Mouse (Mus musculus) CH12.LX (cell line): ENCODE measurements around the gene Dffb. TPM values are rescaled to one million over a fixed set of nuclear protein-coding genes. Genes with fewer than 3 reads are reported as not detected.

Experiments
- DNase-seq: peaks from one replicate; pipeline ENCODE4 v3.0.0-alpha.2; 2013; ENCODE audit errors: extremely low read depth
- H3K27ac ChIP-seq: 2 replicates; pipeline ENCODE4 v1.5.1; 2012; ENCODE audit warnings: low read depth, mild to moderate bottlenecking, control low read depth, moderate library complexity; ENCODE audit not compliant: insufficient read depth
- H3K27me3 ChIP-seq: replicated peaks from 2 replicates; pipeline ENCODE3; 2012; ENCODE audit warnings: inconsistent platforms
- H3K36me3 ChIP-seq, 2 experiments: replicated peaks in 1 of 2; 2 replicates each; pipeline versions ENCODE3 to v1.6.1; 2012; ENCODE audit warnings: inconsistent platforms in 1 of 2, low read length in 1 of 2, mild to moderate bottlenecking in 1 of 2, mixed read lengths in 1 of 2, moderate library complexity in 1 of 2; ENCODE audit not compliant: control insufficient read depth in 1 of 2, insufficient read depth in 1 of 2
- H3K4me1 ChIP-seq, 2 experiments: 2 replicates each; pipeline ENCODE4 v1.6.1; 2012; ENCODE audit warnings: inconsistent platforms in 1 of 2, moderate library complexity in 1 of 2; ENCODE audit not compliant: insufficient read depth in 2 of 2, control insufficient read depth in 1 of 2
- H3K4me2 ChIP-seq: 2 replicates; pipeline ENCODE4 v1.6.1; 2012; ENCODE audit warnings: low read depth, mild to moderate bottlenecking, control low read depth; ENCODE audit not compliant: poor library complexity, insufficient read depth, severe bottlenecking
- H3K4me3 ChIP-seq, 3 experiments: fragments of 150-350 bp in 1 of 3; sonication (generic) in 1 of 3; replicated peaks in 1 of 3; 2 replicates each; pipeline versions ENCODE3 to v1.5.1; 2011 to 2012; ENCODE audit warnings: low read depth in 2 of 3, low read length in 2 of 3, mild to moderate bottlenecking in 2 of 3, moderate library complexity in 2 of 3, control low read depth in 1 of 3, improper control_type of control experiment in 1 of 3, inconsistent platforms in 1 of 3, mixed read lengths in 1 of 3; ENCODE audit not compliant: poor library complexity in 1 of 3
- H3K79me2 ChIP-seq: replicated peaks from 2 replicates; pipeline ENCODE4 v1.6.1; 2012; ENCODE audit warnings: mild to moderate bottlenecking, moderate library complexity; ENCODE audit not compliant: control insufficient read depth, poor library complexity, insufficient read depth, severe bottlenecking; ENCODE audit errors: extremely low read depth
- H3K9ac ChIP-seq: 2 replicates; pipeline ENCODE4 v1.6.1; 2012; ENCODE audit warnings: low read depth, mild to moderate bottlenecking, control low read depth, moderate library complexity; ENCODE audit not compliant: insufficient read depth
- H3K9me3 ChIP-seq: replicated peaks from 2 replicates; pipeline ENCODE3; 2012; ENCODE audit warnings: low read length, inconsistent platforms, mixed read lengths
- CTCF ChIP-seq, 2 experiments: IDR thresholded peaks in 1 of 2; conservative IDR thresholded peaks in 1 of 2; 2 replicates each; pipeline ENCODE4 v1.5.1; 2011 to 2012; ENCODE audit warnings: low read depth in 2 of 2, low read length in 2 of 2, improper control_type of control experiment in 1 of 2, inconsistent platforms in 1 of 2, mild to moderate bottlenecking in 1 of 2, moderate library complexity in 1 of 2
- ELF1 ChIP-seq: IDR thresholded peaks from 2 replicates; pipeline ENCODE4 v1.6.1; 2014; ENCODE audit warnings: low read depth, mild to moderate bottlenecking, inconsistent platforms, low read length, improper control_type of control experiment
- EP300 ChIP-seq: IDR thresholded peaks from 2 replicates; pipeline ENCODE4 v1.6.1; 2011; ENCODE audit warnings: low read length, improper control_type of control experiment
- IRF4 ChIP-seq: IDR thresholded peaks from 2 replicates; pipeline ENCODE4 v1.6.1; 2014; ENCODE audit warnings: low read depth, mild to moderate bottlenecking, inconsistent platforms, low read length, improper control_type of control experiment
- JUN ChIP-seq: IDR thresholded peaks from 2 replicates; pipeline ENCODE4 v1.6.1; 2011; ENCODE audit warnings: low read depth, mild to moderate bottlenecking, low read length, improper control_type of control experiment, moderate library complexity; ENCODE audit not compliant: insufficient read depth
- JUND ChIP-seq: conservative IDR thresholded peaks from 2 replicates; pipeline ENCODE4 v1.6.1; 2011; ENCODE audit warnings: low read depth, low read length, improper control_type of control experiment
- KAT2A ChIP-seq: IDR thresholded peaks from 2 replicates; pipeline ENCODE4 v1.6.1; 2012; ENCODE audit warnings: low read length, improper control_type of control experiment, inconsistent platforms; ENCODE audit not compliant: insufficient replicate concordance
- MAX ChIP-seq: IDR thresholded peaks from 2 replicates; pipeline ENCODE4 v1.6.1; 2011; ENCODE audit warnings: low read length, improper control_type of control experiment
- MAZ ChIP-seq: IDR thresholded peaks from 2 replicates; pipeline ENCODE4 v1.6.1; 2012; ENCODE audit warnings: low read depth, mild to moderate bottlenecking, inconsistent platforms, low read length, improper control_type of control experiment, moderate library complexity
- MXI1 ChIP-seq: IDR thresholded peaks from 2 replicates; pipeline ENCODE4 v1.6.1; 2011; ENCODE audit warnings: mild to moderate bottlenecking, low read depth, low read length, improper control_type of control experiment
- NRF1 ChIP-seq: IDR thresholded peaks from 2 replicates; pipeline ENCODE4 v1.6.1; 2014; ENCODE audit warnings: low read depth, mild to moderate bottlenecking, inconsistent platforms, low read length, improper control_type of control experiment, moderate library complexity
- POLR2A ChIP-seq: IDR thresholded peaks from 2 replicates; pipeline ENCODE4 v1.6.1; 2011; ENCODE audit warnings: low read depth, mild to moderate bottlenecking, improper control_type of control experiment, low read length
- POLR2AphosphoS2 ChIP-seq: IDR thresholded peaks from 2 replicates; pipeline ENCODE4 v1.6.1; 2011; ENCODE audit warnings: low read depth, low read length, improper control_type of control experiment
- RAD21 ChIP-seq: IDR thresholded peaks from 2 replicates; pipeline ENCODE4 v1.6.1; 2011; ENCODE audit warnings: low read depth, mild to moderate bottlenecking, low read length, improper control_type of control experiment, moderate library complexity
- SIN3A ChIP-seq: IDR thresholded peaks from 2 replicates; pipeline ENCODE4 v1.6.1; 2012; ENCODE audit warnings: low read length, improper control_type of control experiment, inconsistent platforms
- SMC3 ChIP-seq: IDR thresholded peaks from 2 replicates; pipeline ENCODE4 v1.6.1; 2011; ENCODE audit warnings: low read depth, low read length, improper control_type of control experiment
- TBP ChIP-seq: conservative IDR thresholded peaks from 2 replicates; pipeline ENCODE4 v1.6.1; 2011; ENCODE audit warnings: low read depth, low read length, improper control_type of control experiment
- TCF12 ChIP-seq: IDR thresholded peaks from 2 replicates; pipeline ENCODE4 v1.6.1; 2014; ENCODE audit warnings: low read depth, mild to moderate bottlenecking, inconsistent platforms, low read length, improper control_type of control experiment
- UBTF ChIP-seq: IDR thresholded peaks from 2 replicates; pipeline ENCODE4 v1.6.1; 2012; ENCODE audit warnings: low read depth, mild to moderate bottlenecking, inconsistent platforms, low read length, improper control_type of control experiment, moderate library complexity
- USF2 ChIP-seq: conservative IDR thresholded peaks from 2 replicates; pipeline ENCODE4 v1.6.1; 2011; ENCODE audit warnings: low read depth, low read length, improper control_type of control experiment
- ZKSCAN1 ChIP-seq: IDR thresholded peaks from 2 replicates; pipeline ENCODE4 v1.6.1; 2012; ENCODE audit warnings: low read depth, inconsistent platforms, low read length, improper control_type of control experiment, borderline replicate concordance
- ZMIZ1 ChIP-seq: IDR thresholded peaks from 2 replicates; pipeline ENCODE4 v1.6.1; 2012; ENCODE audit warnings: low read depth, mild to moderate bottlenecking, inconsistent platforms, low read length, improper control_type of control experiment
- dilution Hi-C: fragments of 300-500 bp; cut with MboI; formaldehyde crosslinking; loops from 2 replicates; pipeline ENCODE4 v1.14.3; 2020; ENCODE audit warnings: low sequenced_read_pairs; ENCODE audit not compliant: extremely low pct_unique_long_range_greater_than_20kb, extremely low pct_ligation_motif_present
- in situ Hi-C: fragments of 300-500 bp; cut with MboI; formaldehyde crosslinking; loops from 3 replicates; pipeline ENCODE4 v1.14.3; 2019; ENCODE audit warnings: low sequenced_read_pairs, low pct_ligation_motif_present, low pct_unique_long_range_greater_than_20kb, mixed read lengths
- polyA plus RNA-seq: library from polyadenylated mRNA; unstranded; fragments of >175 nt; gene quantifications from 2 replicates; pipeline ENCODE4 v1.2.1, GENCODE M21; 2012; ENCODE audit warnings: low read depth; ENCODE audit not compliant: insufficient read length
- total RNA-seq, 2 experiments: library from RNA; depleted of rRNA; stranded (reverse); fragments of 300-350 nt in 1 of 2; fragments of >200 nt in 1 of 2; gene quantifications; 2 replicates each; pipeline ENCODE4 v1.2.3; 2012 to 2014

Gene Dffb
- total and polyA plus RNA-seq, 3 experiments, result 10.7 to 21.4 (median 12.6) TPM

- TF ChIP-seq NRF1, result peak; percentile 86
- TF ChIP-seq SIN3A, result peak; percentile 42
- peak; percentile 80 for TF ChIP-seq ELF1
- TF ChIP-seq JUND, result no peak
- TF ChIP-seq MAZ, result peak; percentile 30; the same call in 1 of the 2 replicates
- TF ChIP-seq POLR2AphosphoS2, result no peak
- TF ChIP-seq POLR2A, result peak; percentile 71; the same call in 1 of the 2 replicates
- TF ChIP-seq UBTF, result peak; percentile 52; the same call in 1 of the 2 replicates
- TF ChIP-seq JUN, result no peak
- peak; percentile 63; the same call in 1 of the 2 replicates for TF ChIP-seq TBP
- TF ChIP-seq ZMIZ1, result peak; percentile 44; the same call in 1 of the 2 replicates
- TF ChIP-seq MXI1, result no peak
- TF ChIP-seq KAT2A, result peak; percentile 87
- peak; percentile 35 for TF ChIP-seq IRF4
- TF ChIP-seq SMC3, result no peak; the same call in none of the 2 replicates
- TF ChIP-seq ZKSCAN1, result no peak
- TF ChIP-seq CTCF (conservative IDR thresholded peaks at IDR 0.05 in 1 of 2, IDR thresholded peaks at IDR 0.05 in 1 of 2; ENCODE audit: low read depth in 2 of 2, low read length in 2 of 2), result peak in 1 of 2 experiments; percentile 31; a peak in 2 of 4 replicates
- TF ChIP-seq RAD21, result peak; percentile 16
- TF ChIP-seq MAX, result peak; percentile 98
- TF ChIP-seq TCF12, result peak; percentile 63
Observed at GRCm38 (mm10) chr4:153956569-153957405, 18.1 kb downstream of the Dffb start, which contains the start of gene A430005L14Rik (continued).

- no peak overlapping the region for H3K9ac ChIP-seq
- H3K4me3 ChIP-seq, result no peak overlapping the region
- no peak for TF ChIP-seq EP300
- no peak for TF ChIP-seq IRF4
- TF ChIP-seq TCF12, result no peak
- no peak for TF ChIP-seq KAT2A
- no peak for TF ChIP-seq CTCF (conservative IDR thresholded peaks at IDR 0.05 in 1 of 2, IDR thresholded peaks at IDR 0.05 in 1 of 2; ENCODE audit: low read depth in 2 of 2, low read length in 2 of 2)
- TF ChIP-seq NRF1, result no peak
- TF ChIP-seq USF2, result no peak
Observed at GRCm38 (mm10) chr4:153955651-153956050, 19.3 kb downstream of the Dffb start.

More at GRCm38 (mm10) chr4:153955651-153956050, 19.3 kb downstream of the Dffb start:
- no peak for DNase-seq
- H3K27me3 ChIP-seq, result no peaks in the 10 kb centered on the region
- dilution Hi-C loops (no loop called here), in situ Hi-C loops (no loop called here)
- no peaks in the 10 kb centered on the region for H3K79me2 ChIP-seq
- H3K27ac ChIP-seq, result no peak overlapping the region
- no peaks in the 10 kb centered on the region for H3K9me3 ChIP-seq
- peaks cover 8 to 42% of the 10 kb centered on the region in 2 experiments for H3K4me1 ChIP-seq
- H3K36me3 ChIP-seq, result peaks cover 12 to 38% of the 10 kb centered on the region in 2 experiments
- H3K4me2 ChIP-seq, result no peak overlapping the region
